Mouse (Mus musculus): ENCODE results near the gene Abat. TPM values are rescaled to one million over a fixed set of nuclear protein-coding genes. Genes with fewer than 3 reads are reported as not detected.

Abat gene
- polyA plus RNA-seq, 1 experiment from 2014 or later, result 18.5 TPM

DNA sequence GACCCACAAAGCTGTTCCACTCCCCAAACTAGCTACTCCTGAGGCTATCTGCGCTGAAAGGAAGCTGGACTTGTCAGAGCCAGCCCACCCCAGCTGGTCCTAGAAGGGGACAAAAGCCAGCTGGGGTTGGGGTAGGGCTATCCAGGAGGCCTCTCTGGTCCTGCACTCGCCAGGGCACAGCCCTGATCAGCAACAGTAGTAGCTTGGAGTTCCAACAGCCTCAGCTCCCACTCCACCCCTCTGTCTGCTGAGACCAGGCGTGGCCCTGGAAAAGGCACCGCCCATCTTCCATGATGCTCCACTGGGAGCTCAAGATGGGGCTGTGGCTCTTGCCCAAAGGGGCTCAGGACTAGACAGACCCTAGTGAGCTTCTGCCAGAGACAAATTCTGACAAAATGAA lies 154.6 kb downstream of the Abat start:
- Histone ChIP-seq H3K27ac (replicated peaks; ENCODE audit: low read depth, low read length) (no peak overlapping the region), H3K27me3 (ENCODE audit: control insufficient read depth, insufficient read depth, low read length) (no peaks in the 10 kb centered on the region), H3K36me3 (ENCODE audit: control insufficient read depth, insufficient read depth, low read length) (peaks cover 2% of the 10 kb centered on the region), H3K4me1 (ENCODE audit: control insufficient read depth, insufficient read depth, low read length) (peaks cover 14% of the 10 kb centered on the region), H3K4me2 (ENCODE audit: low read depth, severe bottlenecking) (no peak overlapping the region), H3K4me3 (ENCODE audit: low read depth, low read length) (no peak overlapping the region), H3K9ac (ENCODE audit: low read length) (no peak overlapping the region), H3K9me3 (ENCODE audit: control insufficient read depth, low read length) (no peaks in the 10 kb centered on the region)
- DNase-seq (ENCODE audit: low spot score) (no peak), ATAC-seq (ENCODE audit: insufficient number of reproducible peaks, low FRiP score, low TSS enrichment, low read depth) (no peak)
- 79% methylated on average over 4 of the region's 4 CpGs for WGBS

DNA sequence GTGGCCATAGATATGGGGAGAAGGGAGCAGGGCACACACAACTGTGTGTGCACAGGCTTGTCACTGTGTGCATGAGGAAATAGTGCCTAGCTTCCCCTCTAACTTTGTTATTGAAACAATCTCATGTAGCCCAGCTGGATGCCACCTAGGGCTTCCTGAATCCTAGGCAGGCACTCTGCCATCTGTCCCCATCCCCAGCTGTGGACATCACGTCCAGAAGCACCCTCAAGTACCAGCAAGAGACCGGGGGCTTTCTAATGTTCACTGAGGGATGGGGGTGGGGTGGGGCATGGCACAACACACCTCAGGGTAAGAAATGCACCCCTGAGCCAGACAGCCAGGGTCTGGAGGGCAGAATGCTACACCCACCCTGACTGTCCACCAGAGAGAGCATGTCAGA lies 155.2 kb downstream of the Abat start:
- no peak overlapping the region for H3K9ac ChIP-seq (ENCODE audit: low read length)
- ATAC-seq (ENCODE audit: insufficient number of reproducible peaks, low FRiP score, low TSS enrichment, low read depth), result no peak
- no peak overlapping the region for H3K4me2 ChIP-seq (ENCODE audit: low read depth, severe bottlenecking)
- no peak overlapping the region for H3K27ac ChIP-seq (replicated peaks; ENCODE audit: low read depth, low read length)
- no peaks in the 10 kb centered on the region for H3K9me3 ChIP-seq (ENCODE audit: control insufficient read depth, low read length)
- no peak overlapping the region for H3K4me3 ChIP-seq (ENCODE audit: low read depth, low read length)
- H3K27me3 ChIP-seq (ENCODE audit: control insufficient read depth, insufficient read depth, low read length), result no peaks in the 10 kb centered on the region
- DNase-seq (ENCODE audit: low spot score), result no peak
- H3K4me1 ChIP-seq (ENCODE audit: control insufficient read depth, insufficient read depth, low read length), result peaks cover 14% of the 10 kb centered on the region
- 84% methylated on average over 2 of the region's 2 CpGs for WGBS
- peaks cover 2% of the 10 kb centered on the region for H3K36me3 ChIP-seq (ENCODE audit: control insufficient read depth, insufficient read depth, low read length)

DNA sequence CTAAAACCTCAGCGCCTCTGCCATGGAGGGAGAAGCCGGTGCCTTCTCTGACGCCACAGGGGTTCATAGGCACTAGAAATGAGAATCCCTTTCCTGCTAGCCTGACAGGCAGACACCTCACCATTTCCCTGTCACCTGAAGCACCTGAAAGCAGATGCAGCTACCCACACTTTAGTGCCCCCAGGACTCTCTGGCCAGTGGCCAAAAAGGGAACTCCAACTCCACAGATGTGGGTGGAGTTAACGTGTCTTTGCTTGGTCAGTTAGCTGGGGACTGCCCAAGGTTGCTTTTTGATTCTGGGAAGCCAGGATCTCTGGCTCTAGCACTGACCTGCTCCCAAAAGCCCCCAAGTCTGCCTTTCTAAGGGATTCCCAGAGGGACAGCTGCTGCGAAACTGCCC lies 156.2 kb downstream of the Abat start:
- H3K4me1 ChIP-seq (ENCODE audit: control insufficient read depth, insufficient read depth, low read length), result peaks cover 14% of the 10 kb centered on the region
- H3K4me2 ChIP-seq (ENCODE audit: low read depth, severe bottlenecking), result peak overlapping the region; percentile 68
- H3K9me3 ChIP-seq (ENCODE audit: control insufficient read depth, low read length), result no peaks in the 10 kb centered on the region
- DNase-seq (ENCODE audit: low spot score) (no peak), ATAC-seq (ENCODE audit: insufficient number of reproducible peaks, low FRiP score, low TSS enrichment, low read depth) (no peak)
- 67% methylated on average over 5 of the region's 5 CpGs for WGBS
- H3K36me3 ChIP-seq (ENCODE audit: control insufficient read depth, insufficient read depth, low read length), result no peaks in the 10 kb centered on the region
- H3K27ac ChIP-seq (replicated peaks; ENCODE audit: low read depth, low read length), result 0 out of 2 replicates have a peak overlapping the region, but pooled peaks have one; percentile 14
- peak overlapping the region; percentile 45; the same call in 1 of the 2 replicates for H3K9ac ChIP-seq (ENCODE audit: low read length)
- H3K27me3 ChIP-seq (ENCODE audit: control insufficient read depth, insufficient read depth, low read length), result 0 out of 2 replicates have a peak, but pooled peaks cover 2% of the 10 kb centered on the region
- peak overlapping the region; percentile 5; the same call in 1 of the 2 replicates for H3K4me3 ChIP-seq (ENCODE audit: low read depth, low read length)

DNA sequence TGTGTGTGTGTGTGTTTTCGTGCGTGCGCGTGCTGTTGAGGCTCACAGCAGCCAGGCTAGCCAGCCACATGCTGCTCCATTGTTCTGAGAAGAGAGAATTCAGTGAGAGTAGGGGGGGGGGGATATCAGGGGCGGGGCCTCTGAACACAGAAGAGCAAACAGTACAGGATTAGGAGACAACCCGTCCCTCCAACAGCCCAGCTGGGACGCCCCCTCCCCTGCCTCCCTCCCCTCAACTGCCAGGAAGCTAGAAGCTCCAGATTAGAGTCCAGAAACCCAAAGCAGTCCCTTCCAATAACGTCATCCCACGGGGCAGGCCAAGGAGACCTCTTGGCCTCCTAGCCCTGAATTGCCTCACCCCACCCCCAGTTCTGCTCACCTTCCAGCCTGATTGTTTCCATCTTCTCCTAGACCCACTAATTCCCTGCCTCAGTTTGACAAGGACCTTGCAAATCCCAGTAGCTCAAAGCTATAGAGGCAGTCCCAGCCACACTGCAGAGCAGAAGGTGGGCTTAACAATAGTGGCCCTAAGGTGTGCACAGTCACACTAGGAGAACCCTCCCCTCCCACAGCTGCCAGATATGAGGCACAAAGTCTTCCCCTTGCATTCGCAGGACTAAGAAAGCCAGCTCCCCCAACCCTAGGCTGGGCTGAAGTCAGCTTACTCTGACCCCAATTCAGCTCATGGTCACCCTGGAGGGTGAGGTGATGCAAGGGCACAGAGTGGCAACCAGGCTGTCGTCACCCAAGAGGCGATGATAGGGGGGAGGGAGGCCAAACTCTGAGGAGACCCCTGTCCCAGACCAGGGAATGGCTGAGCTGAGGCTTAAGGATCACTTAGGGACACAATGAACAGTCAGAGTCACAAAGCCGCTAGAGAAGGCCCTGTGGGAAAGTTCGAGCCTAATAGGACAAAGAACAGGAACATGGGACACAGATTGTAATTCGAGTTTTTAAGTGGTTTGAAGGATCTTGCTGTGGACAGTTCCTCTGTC lies 157.1 kb downstream of the Abat start:
- Histone ChIP-seq H3K4me1 (ENCODE audit: control insufficient read depth, insufficient read depth, low read length) (peaks cover 14% of the 10 kb centered on the region), H3K4me2 (ENCODE audit: low read depth, severe bottlenecking) (peak overlapping the region; percentile 68), H3K27me3 (ENCODE audit: control insufficient read depth, insufficient read depth, low read length) (0 out of 2 replicates have a peak, but pooled peaks cover 2% of the 10 kb centered on the region), H3K36me3 (ENCODE audit: control insufficient read depth, insufficient read depth, low read length) (no peaks in the 10 kb centered on the region), H3K4me3 (ENCODE audit: low read depth, low read length) (peak overlapping the region; percentile 72), H3K9me3 (ENCODE audit: control insufficient read depth, low read length) (no peaks in the 10 kb centered on the region), H3K27ac (replicated peaks; ENCODE audit: low read depth, low read length) (no peak overlapping the region; the same call in 1 of the 2 replicates), H3K9ac (ENCODE audit: low read length) (peak overlapping the region; percentile 72)
- ATAC-seq (ENCODE audit: insufficient number of reproducible peaks, low FRiP score, low TSS enrichment, low read depth), result no peak
- 6% methylated on average over 13 of the region's 15 CpGs for WGBS
- DNase-seq (ENCODE audit: low spot score), result peak; percentile 49

Small RNAs within 50 kb of the gene (microRNA-seq; reads per million reads assigned to microRNA genes)
- gene Gm22137, result not detected

Other genes starting within 250 kb of the Abat start
- 0.23 TPM in 1 of 2 replicates, not detected in the other for gene Tmem114, start 88.3 kb upstream of the Abat start, polyA plus RNA-seq (2014; fragmentation: Nextera tagmentation; extraction: Ambion mirVana)
- 14.1 and 17.4 TPM in 2 replicates for gene Mettl22, start 42.6 kb upstream of the Abat start, polyA plus RNA-seq (2014; fragmentation: Nextera tagmentation; extraction: Ambion mirVana)
- 43.7 and 48.5 TPM in 2 replicates for gene Pmm2, start 124.2 kb downstream of the Abat start, polyA plus RNA-seq (2014; fragmentation: Nextera tagmentation; extraction: Ambion mirVana)
- gene Tmem186, start 124.3 kb downstream of the Abat start, polyA plus RNA-seq (2014; fragmentation: Nextera tagmentation; extraction: Ambion mirVana), result 17.2 and 17.5 TPM in 2 replicates
- 53.4 and 53.6 TPM in 2 replicates for gene Carhsp1, start 158.7 kb downstream of the Abat start, polyA plus RNA-seq (2014; fragmentation: Nextera tagmentation; extraction: Ambion mirVana)
- gene Gm5767, start 167.3 kb downstream of the Abat start, polyA plus RNA-seq (2014; fragmentation: Nextera tagmentation; extraction: Ambion mirVana), result not detected in 2 replicates